Mouse (Mus musculus): ENCODE results near the gene Eml5.

Gene Eml5

GRCm38 (mm10) chr12:98900881-98901801 is at the start of gene Eml5:
Eml5 (minus strand) TSS chr12:98901484.
- DNase-seq (ENCODE audit: low spot score): peak; percentile 81

- no peak for DNase-seq (ENCODE audit: low spot score)
Measured at GRCm38 (mm10) chr12:98932856-98933255, 31.6 kb upstream of the Eml5 start.

DNA sequence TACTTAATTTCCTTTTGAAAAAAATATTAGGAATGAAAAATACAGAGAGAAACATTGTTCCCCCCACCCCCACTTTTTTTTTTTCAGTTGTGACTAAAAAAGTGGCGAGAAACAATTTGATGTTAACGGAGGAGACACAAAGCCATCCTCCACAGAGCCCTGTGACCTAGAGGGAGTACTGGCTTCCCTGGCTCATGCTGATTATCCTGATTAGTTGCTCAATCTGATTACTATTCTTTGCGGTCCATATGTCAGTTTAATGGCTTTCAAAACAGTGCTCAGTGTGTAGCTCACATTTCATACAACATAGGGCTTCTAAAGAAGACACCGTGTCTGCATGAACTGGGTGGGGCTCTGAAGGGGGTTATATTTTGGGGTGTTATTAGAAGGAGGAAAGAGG is 31.2 kb upstream of the Eml5 start:
- no peak for DNase-seq (ENCODE audit: low spot score)

GRCm38 (mm10) chr12:98931174-98931573 is 29.9 kb upstream of the Eml5 start:
- DNase-seq (ENCODE audit: low spot score): no peak

- DNase-seq (ENCODE audit: low spot score): peak; percentile 88
Measured at GRCm38 (mm10) chr12:98920194-98920991, 19.1 kb upstream of the Eml5 start, which contains the start of gene Ttc8. Ttc8 (plus strand) TSS chr12:98920574.

- no peak for DNase-seq (ENCODE audit: low spot score)
Measured at GRCm38 (mm10) chr12:98910096-98910495, 8.8 kb upstream of the Eml5 start.

- DNase-seq (ENCODE audit: low spot score): no peak
Measured at GRCm38 (mm10) chr12:98905466-98905865, 4.2 kb upstream of the Eml5 start.

GRCm38 (mm10) chr12:98900341-98900880 is 873 bp downstream of the Eml5 start:
- DNase-seq (ENCODE audit: low spot score): no peak

DNA sequence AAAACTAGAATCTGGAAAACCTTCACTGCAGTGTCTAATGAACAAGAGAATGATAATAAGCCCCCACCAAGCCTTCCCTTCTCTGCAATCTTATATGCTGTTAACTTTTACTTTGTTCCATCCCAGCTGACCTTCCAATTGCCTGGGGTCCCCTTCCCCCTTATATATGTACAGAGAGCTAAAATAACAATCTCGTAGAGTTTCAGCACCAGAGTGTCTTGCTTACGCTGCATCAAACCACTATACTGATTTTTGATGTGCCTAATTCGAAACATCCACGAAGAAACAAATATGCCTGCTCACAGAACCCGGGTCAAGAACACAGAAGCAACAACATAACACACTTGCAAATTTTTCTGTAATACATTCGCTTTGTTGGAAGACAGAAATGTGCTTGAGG is 1.6 kb downstream of the Eml5 start:
- no peak for DNase-seq (ENCODE audit: low spot score)

DNA sequence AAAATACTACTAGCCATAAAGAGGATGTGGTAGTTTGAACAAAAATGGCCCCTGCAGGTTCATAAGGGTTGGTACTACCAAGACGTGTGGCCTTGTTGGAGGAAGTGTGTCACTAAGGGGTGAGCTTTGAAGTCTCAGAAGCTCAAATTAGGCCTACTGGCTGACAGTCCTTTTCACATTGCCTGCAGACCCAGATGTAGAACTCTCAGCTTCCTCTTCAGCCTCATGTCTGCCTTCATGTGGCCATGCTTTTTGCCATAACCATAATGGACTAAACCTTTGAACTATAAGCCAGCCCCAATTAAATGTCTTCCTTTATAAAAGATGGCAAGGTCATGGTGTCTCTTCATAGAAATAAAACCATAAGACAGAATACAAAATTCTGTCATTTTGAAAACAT is 4.5 kb downstream of the Eml5 start:
- DNase-seq (ENCODE audit: low spot score): no peak

DNA sequence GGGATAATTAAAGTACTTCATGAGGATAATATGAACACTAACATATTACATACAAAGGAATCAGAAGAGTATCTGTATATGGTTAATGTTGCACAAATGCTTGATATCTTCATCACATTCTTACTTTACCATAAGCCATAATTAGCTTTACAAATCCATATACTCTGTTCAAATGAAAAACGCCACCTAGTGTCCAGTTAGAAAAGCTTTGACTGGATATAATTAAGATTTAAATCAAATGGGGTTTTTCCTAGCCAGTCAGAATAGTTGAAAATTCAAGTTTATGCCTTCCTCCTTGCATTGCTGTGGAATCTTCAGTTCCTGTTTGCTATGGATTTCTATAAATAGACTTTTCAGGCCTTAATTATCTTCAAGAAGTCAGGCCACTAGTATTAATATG is 16.8 kb downstream of the Eml5 start:
- DNase-seq (ENCODE audit: low spot score): no peak

- no peak for DNase-seq (ENCODE audit: low spot score)
Measured at GRCm38 (mm10) chr12:98881796-98882195, 19.5 kb downstream of the Eml5 start.

DNA sequence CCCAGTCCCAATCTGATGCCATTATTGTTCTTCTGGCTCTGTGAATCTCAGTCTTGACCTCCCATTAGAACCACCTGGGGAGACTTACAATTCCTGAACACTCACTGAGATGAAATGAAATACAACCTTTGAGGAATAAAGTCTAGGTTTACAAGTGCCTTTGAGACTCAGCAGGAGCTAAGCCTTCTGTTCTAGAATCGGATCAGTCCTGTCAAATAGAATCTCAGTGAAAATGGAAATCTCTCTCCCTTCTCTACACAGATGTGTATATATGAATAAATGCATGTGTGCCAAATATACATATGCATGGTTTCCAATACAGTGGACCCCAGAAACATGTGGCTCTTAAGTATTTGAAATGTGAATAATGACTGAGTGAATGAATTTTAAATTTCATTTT is 22.6 kb downstream of the Eml5 start:
- no peak for DNase-seq (ENCODE audit: low spot score)

- no peak for DNase-seq (ENCODE audit: low spot score)
Measured at GRCm38 (mm10) chr12:98875216-98875615, 26.1 kb downstream of the Eml5 start.

DNA sequence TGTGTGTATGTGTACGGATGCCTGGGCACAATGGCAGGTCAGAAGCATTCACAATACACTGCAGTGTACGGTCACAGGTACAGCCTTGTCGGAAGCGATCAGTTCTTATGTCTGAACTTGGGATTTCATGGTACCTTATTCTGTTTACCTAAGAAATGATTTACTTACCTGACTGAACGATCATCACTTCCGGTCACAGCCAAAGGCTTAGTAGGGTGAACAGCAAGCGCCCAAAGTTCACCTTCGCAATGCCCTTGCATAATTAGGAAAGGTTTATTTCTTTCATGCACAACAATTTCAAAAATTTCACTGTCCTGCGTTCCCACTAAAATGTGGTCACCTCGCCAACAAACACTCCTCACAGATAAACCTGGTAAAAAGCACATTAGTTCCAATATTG is 28.4 kb downstream of the Eml5 start:
- no peak for DNase-seq (ENCODE audit: low spot score)

DNA sequence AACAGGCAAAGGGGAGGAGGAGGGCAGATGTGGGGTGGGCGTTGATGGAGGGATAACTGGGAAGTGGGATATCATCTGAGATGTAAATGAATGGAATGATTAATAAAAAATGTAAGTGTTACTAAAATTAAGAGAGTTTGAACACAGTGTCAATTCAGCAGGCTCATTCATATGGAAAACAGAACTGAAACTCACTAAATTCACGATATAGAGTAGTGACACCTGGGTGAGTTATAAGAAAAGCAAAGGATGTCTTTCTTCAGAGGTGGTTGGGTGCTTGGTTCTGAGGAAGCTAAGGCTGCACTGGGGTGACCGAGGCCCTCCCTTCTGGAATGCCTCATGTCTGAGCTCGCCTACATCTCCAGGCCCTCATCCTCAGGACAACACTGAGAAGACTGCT is 37.8 kb downstream of the Eml5 start:
- no peak for DNase-seq (ENCODE audit: low spot score)

- DNase-seq (ENCODE audit: low spot score): no peak
Measured at GRCm38 (mm10) chr12:98860316-98860715, 41.0 kb downstream of the Eml5 start.

GRCm38 (mm10) chr12:98850767-98851166 is 50.5 kb downstream of the Eml5 start:
- peak; percentile 50 for DNase-seq (ENCODE audit: low spot score)

- no peak for DNase-seq (ENCODE audit: low spot score)
Measured at GRCm38 (mm10) chr12:98844774-98845173, 56.5 kb downstream of the Eml5 start.

- DNase-seq (ENCODE audit: low spot score): no peak
Measured at GRCm38 (mm10) chr12:98840135-98840534, 61.1 kb downstream of the Eml5 start.

- DNase-seq (ENCODE audit: low spot score): no peak
Measured at GRCm38 (mm10) chr12:98837940-98838339, 63.3 kb downstream of the Eml5 start.

GRCm38 (mm10) chr12:98835466-98835865 is 65.8 kb downstream of the Eml5 start:
- DNase-seq (ENCODE audit: low spot score): no peak

DNA sequence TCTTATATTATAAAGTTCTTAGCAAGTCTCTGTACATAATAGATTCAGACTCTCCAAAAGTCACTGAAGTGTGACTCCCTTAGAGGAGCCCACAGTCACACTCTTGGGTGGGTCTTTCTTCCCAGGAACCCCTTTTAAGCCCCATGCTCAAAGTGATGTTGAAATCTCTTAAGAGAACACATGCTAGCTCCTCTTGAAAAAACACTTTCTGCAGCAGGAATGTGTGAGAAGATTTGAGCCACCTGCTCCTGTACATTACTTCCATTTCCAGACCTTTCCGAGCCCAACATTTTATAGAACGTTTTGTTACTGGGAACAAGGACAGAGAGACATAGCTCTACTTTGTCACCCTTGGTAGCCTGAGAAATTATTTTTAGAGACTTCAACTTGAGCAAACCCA is 66.4 kb downstream of the Eml5 start:
- DNase-seq (ENCODE audit: low spot score): no peak
